Mouse (Mus musculus) ovary, postnatal 14 days (tissue): ENCODE measurements at regions not wholly inside any gene's neighbourhood (a gene's known extent, or its start where the extent isn't known, plus 50 kb on each side); places are given as distances from the start of the nearest gene placed in this dataset.

Source experiments
- DNase-seq: peaks from one replicate; pipeline ENCODE4 v3.0.0; 2022; ENCODE audit warnings: low spot score

- no peak for DNase-seq
Measured at GRCm38 (mm10) chr8:25332120-25332607, 508.0 kb upstream of the Adam5 start.

GRCm38 (mm10) chr8:25331161-25331776, 507.1 kb upstream of the Adam5 start:
- DNase-seq = no peak

- no peak for DNase-seq
Measured at GRCm38 (mm10) chr8:25329791-25330190, 505.6 kb upstream of the Adam5 start.

- no peak for DNase-seq
Measured at GRCm38 (mm10) chr8:25328318-25328717, 504.1 kb upstream of the Adam5 start.

GRCm38 (mm10) chr8:25326930-25327329, 502.8 kb upstream of the Adam5 start:
- no peak for DNase-seq

- no peak for DNase-seq
Measured at GRCm38 (mm10) chr8:25326257-25326656, 502.1 kb upstream of the Adam5 start.

- DNase-seq = no peak
Measured at GRCm38 (mm10) chr8:25324731-25325130, 500.6 kb upstream of the Adam5 start.

GRCm38 (mm10) chr8:25323643-25324420, 499.7 kb upstream of the Adam5 start:
- DNase-seq = no peak

GRCm38 (mm10) chr8:25316383-25316782, 492.2 kb upstream of the Adam5 start:
- no peak for DNase-seq

- no peak for DNase-seq
Measured at GRCm38 (mm10) chr8:25311811-25312533, 487.8 kb upstream of the Adam5 start.

- DNase-seq = no peak
Measured at GRCm38 (mm10) chr8:25307956-25308355, 483.8 kb upstream of the Adam5 start.

GRCm38 (mm10) chr8:25307511-25307910, 483.3 kb upstream of the Adam5 start:
- DNase-seq = no peak

- DNase-seq = no peak
Measured at GRCm38 (mm10) chr8:25306769-25307491, 482.8 kb upstream of the Adam5 start.
